Mouse (Mus musculus): ENCODE measurements at regions not wholly inside any gene's neighbourhood (a gene's known extent, or its start where the extent isn't known, plus 50 kb on each side); places are given as distances from the start of the nearest gene placed in this dataset.

DNA sequence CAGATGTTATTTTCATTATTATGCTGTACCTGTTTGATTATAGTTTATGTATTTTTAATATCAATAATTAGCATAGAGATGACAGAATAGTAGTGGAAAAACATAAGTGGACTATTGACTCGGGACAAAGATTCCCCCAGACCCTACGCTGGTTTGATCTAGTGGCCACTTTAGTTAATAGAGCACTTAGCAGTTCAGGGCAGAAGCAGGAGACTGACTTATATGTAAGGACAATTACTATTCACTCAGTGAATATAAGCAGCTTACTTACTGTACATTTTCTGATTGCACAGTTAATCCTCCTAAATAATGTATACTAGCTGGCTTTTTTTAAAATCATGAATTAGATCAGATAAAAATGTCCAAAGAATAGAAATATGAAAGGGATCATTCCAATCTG, 416.2 kb upstream of the Prmt6 start:
- no peaks in the 10 kb centered on the region for H3K36me3 ChIP-seq (ENCODE audit: control insufficient read depth, insufficient read depth, low read length)
- no peak overlapping the region for H3K4me3 ChIP-seq (ENCODE audit: low read depth, low read length)
- H3K4me2 ChIP-seq (ENCODE audit: low read length) = no peak overlapping the region
- no peak overlapping the region for H3K27ac ChIP-seq (ENCODE audit: low read depth)
- WGBS = 87% methylated on average over 2 of the region's 2 CpGs
- DNase-seq (ENCODE audit: low spot score) (no peak), ATAC-seq (replicated peaks; ENCODE audit: low FRiP score, low TSS enrichment, low read depth) (no peak)
- no peaks in the 10 kb centered on the region for H3K4me1 ChIP-seq (replicated peaks; ENCODE audit: control insufficient read depth, insufficient read depth, low read length)
- H3K9ac ChIP-seq (ENCODE audit: low read length) = no peak overlapping the region
- H3K27me3 ChIP-seq (replicated peaks; ENCODE audit: control insufficient read depth, insufficient read depth, low read length) = no peaks in the 10 kb centered on the region
- no peaks in the 10 kb centered on the region for H3K9me3 ChIP-seq (ENCODE audit: control insufficient read depth, low read length)

GRCm38 (mm10) chr3:110657495-110658105, 406.8 kb upstream of the Prmt6 start:
- no peak for DNase-seq (ENCODE audit: low spot score)
- Histone ChIP-seq H3K27ac (ENCODE audit: low read depth) (no peak overlapping the region), H3K9ac (ENCODE audit: low read length) (no peak overlapping the region), H3K36me3 (ENCODE audit: control insufficient read depth, insufficient read depth, low read length) (no peaks in the 10 kb centered on the region), H3K4me3 (ENCODE audit: low read depth, low read length) (no peak overlapping the region), H3K27me3 (replicated peaks; ENCODE audit: control insufficient read depth, insufficient read depth, low read length) (no peaks in the 10 kb centered on the region), H3K4me1 (replicated peaks; ENCODE audit: control insufficient read depth, insufficient read depth, low read length) (no peaks in the 10 kb centered on the region), H3K4me2 (ENCODE audit: low read length) (no peak overlapping the region), H3K9me3 (ENCODE audit: control insufficient read depth, low read length) (no peaks in the 10 kb centered on the region)
- no peak for ATAC-seq (replicated peaks; ENCODE audit: low FRiP score, low TSS enrichment, low read depth)
- WGBS = 83% methylated on average over 4 of the region's 4 CpGs

GRCm38 (mm10) chr3:110626326-110626725, 375.5 kb upstream of the Prmt6 start:
- H3K4me2 ChIP-seq (ENCODE audit: low read length) = no peak overlapping the region
- WGBS = 41% methylated on average over 3 of the region's 3 CpGs
- no peaks in the 10 kb centered on the region for H3K9me3 ChIP-seq (ENCODE audit: control insufficient read depth, low read length)
- H3K9ac ChIP-seq (ENCODE audit: low read length) = no peak overlapping the region
- no peaks in the 10 kb centered on the region for H3K4me1 ChIP-seq (replicated peaks; ENCODE audit: control insufficient read depth, insufficient read depth, low read length)
- no peaks in the 10 kb centered on the region for H3K36me3 ChIP-seq (ENCODE audit: control insufficient read depth, insufficient read depth, low read length)
- H3K4me3 ChIP-seq (ENCODE audit: low read depth, low read length) = no peak overlapping the region
- H3K27me3 ChIP-seq (replicated peaks; ENCODE audit: control insufficient read depth, insufficient read depth, low read length) = no peaks in the 10 kb centered on the region
- ATAC-seq (replicated peaks; ENCODE audit: low FRiP score, low TSS enrichment, low read depth) (no peak), DNase-seq (ENCODE audit: low spot score) (no peak)
- no peak overlapping the region for H3K27ac ChIP-seq (ENCODE audit: low read depth)

DNA sequence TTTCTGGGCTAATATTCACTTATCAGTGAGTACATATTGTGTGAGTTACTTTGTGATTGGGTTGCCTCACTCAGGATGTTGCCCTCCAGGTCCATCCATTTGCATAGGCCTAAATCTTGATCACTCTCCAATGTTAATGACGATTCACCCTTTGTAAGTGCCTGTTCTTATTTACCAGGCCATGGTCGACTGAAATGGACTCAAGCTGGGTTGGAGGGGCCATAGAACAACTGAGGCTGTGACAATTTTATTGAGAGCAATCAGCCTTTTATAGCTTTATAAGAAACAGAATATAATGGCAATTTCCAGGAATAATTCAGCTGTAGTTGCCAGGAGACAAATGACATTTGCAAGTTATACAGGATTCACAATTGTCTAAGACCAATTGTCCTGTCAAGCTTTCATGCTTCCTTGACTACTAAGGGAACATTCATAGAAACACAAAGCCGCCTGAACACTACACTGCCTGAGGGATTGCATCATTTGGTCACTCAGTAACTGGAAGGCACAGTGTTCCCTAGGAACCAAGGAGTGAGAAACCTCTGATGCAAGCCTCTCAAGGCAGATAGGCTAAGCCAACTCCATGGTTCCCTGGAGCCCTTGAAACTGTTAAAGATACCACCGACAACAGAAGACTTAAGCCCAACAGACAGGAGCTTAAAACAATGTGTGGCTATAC, 348.5 kb upstream of the Prmt6 start:
- 72% methylated on average over 4 of the region's 4 CpGs for WGBS
- no peaks in the 10 kb centered on the region for H3K9me3 ChIP-seq (ENCODE audit: control insufficient read depth, low read length)
- no peaks in the 10 kb centered on the region for H3K36me3 ChIP-seq (ENCODE audit: control insufficient read depth, insufficient read depth, low read length)
- no peak overlapping the region for H3K4me2 ChIP-seq (ENCODE audit: low read length)
- no peak for DNase-seq (ENCODE audit: low spot score)
- no peak overlapping the region for H3K9ac ChIP-seq (ENCODE audit: low read length)
- no peak overlapping the region for H3K4me3 ChIP-seq (ENCODE audit: low read depth, low read length)
- H3K27ac ChIP-seq (ENCODE audit: low read depth) = no peak overlapping the region
- H3K4me1 ChIP-seq (replicated peaks; ENCODE audit: control insufficient read depth, insufficient read depth, low read length) = no peaks in the 10 kb centered on the region
- no peaks in the 10 kb centered on the region for H3K27me3 ChIP-seq (replicated peaks; ENCODE audit: control insufficient read depth, insufficient read depth, low read length)
- no peak for ATAC-seq (replicated peaks; ENCODE audit: low FRiP score, low TSS enrichment, low read depth)

DNA sequence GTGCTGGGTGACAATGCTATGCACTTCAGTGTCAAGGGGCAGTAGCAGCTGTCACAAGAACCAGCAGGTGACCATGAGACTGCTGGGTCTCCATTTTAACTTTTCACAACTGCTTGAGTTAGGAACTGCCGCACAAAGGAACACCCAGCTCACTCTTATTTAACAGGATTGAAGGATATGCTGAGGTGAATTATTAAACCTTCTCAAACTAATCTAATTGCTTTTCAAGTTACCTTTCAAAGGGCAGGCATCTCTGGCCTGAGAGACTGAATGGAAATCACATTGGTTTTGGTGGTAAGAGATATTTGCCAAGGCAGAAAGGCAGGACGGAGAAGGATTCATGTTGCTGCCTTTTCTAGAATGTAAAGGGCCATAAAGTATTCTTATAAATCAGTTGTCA, 332.0 kb upstream of the Prmt6 start:
- no peaks in the 10 kb centered on the region for H3K36me3 ChIP-seq (ENCODE audit: control insufficient read depth, insufficient read depth, low read length)
- H3K4me2 ChIP-seq (ENCODE audit: low read length) = no peak overlapping the region
- no peak for ATAC-seq (replicated peaks; ENCODE audit: low FRiP score, low TSS enrichment, low read depth)
- no peaks in the 10 kb centered on the region for H3K4me1 ChIP-seq (replicated peaks; ENCODE audit: control insufficient read depth, insufficient read depth, low read length)
- H3K27ac ChIP-seq (ENCODE audit: low read depth) = no peak overlapping the region
- DNase-seq (ENCODE audit: low spot score) = no peak
- no peak overlapping the region for H3K4me3 ChIP-seq (ENCODE audit: low read depth, low read length)
- 77% methylated on average over 2 of the region's 2 CpGs for WGBS
- H3K9me3 ChIP-seq (ENCODE audit: control insufficient read depth, low read length) = no peaks in the 10 kb centered on the region
- H3K27me3 ChIP-seq (replicated peaks; ENCODE audit: control insufficient read depth, insufficient read depth, low read length) = no peaks in the 10 kb centered on the region
- no peak overlapping the region for H3K9ac ChIP-seq (ENCODE audit: low read length)

DNA sequence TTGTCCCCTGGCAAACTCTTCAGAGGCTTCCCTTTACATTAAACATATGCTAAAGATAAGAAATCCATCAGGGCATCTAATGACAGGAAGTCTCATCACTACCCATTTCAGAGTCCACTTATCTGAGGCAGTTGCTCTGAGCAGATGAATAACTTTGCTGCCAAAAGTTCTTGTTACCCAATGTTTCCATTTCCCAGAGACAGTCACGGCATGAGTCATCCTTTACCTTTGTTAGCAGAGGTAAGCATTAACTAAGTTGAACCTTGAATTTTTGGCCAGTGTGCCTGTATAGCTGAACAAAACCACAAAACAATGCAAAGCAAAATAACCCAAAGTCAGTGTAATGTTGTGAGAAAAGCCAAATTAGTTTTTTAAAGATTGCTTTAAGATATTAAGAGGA, 328.5 kb upstream of the Prmt6 start:
- H3K4me2 ChIP-seq (ENCODE audit: low read length) = no peak overlapping the region
- ATAC-seq (replicated peaks; ENCODE audit: low FRiP score, low TSS enrichment, low read depth) = no peak
- DNase-seq (ENCODE audit: low spot score) = no peak
- no peaks in the 10 kb centered on the region for H3K36me3 ChIP-seq (ENCODE audit: control insufficient read depth, insufficient read depth, low read length)
- H3K4me1 ChIP-seq (replicated peaks; ENCODE audit: control insufficient read depth, insufficient read depth, low read length) = no peaks in the 10 kb centered on the region
- no peaks in the 10 kb centered on the region for H3K9me3 ChIP-seq (ENCODE audit: control insufficient read depth, low read length)
- no peak overlapping the region for H3K4me3 ChIP-seq (ENCODE audit: low read depth, low read length)
- H3K27ac ChIP-seq (ENCODE audit: low read depth) = no peak overlapping the region
- WGBS = 74% methylated on average over 1 of the region's 1 CpGs
- H3K27me3 ChIP-seq (replicated peaks; ENCODE audit: control insufficient read depth, insufficient read depth, low read length) = no peaks in the 10 kb centered on the region
- no peak overlapping the region for H3K9ac ChIP-seq (ENCODE audit: low read length)

DNA sequence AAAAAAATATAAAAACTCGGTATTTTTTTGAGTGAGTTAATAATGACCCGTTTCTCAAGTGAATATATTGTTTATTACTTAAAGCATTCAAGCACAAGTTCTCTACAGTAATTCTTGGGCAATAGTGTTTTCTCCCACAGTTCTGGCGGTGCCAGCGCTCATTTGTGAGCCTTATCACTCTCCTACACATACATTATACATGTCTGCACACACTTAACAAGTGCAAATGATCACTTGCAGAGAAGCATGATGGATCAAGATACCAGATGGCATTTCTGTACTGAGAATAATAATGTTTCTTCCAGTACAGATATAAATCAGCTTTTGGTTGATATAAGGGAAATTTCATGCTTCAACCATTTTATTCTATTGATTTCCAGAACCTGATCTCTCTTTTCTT, 316.4 kb upstream of the Prmt6 start:
- no peak for DNase-seq (ENCODE audit: low spot score)
- Histone ChIP-seq H3K27me3 (replicated peaks; ENCODE audit: control insufficient read depth, insufficient read depth, low read length) (no peaks in the 10 kb centered on the region), H3K36me3 (ENCODE audit: control insufficient read depth, insufficient read depth, low read length) (no peaks in the 10 kb centered on the region), H3K4me3 (ENCODE audit: low read depth, low read length) (no peak overlapping the region), H3K27ac (ENCODE audit: low read depth) (no peak overlapping the region), H3K9me3 (ENCODE audit: control insufficient read depth, low read length) (no peaks in the 10 kb centered on the region), H3K4me1 (replicated peaks; ENCODE audit: control insufficient read depth, insufficient read depth, low read length) (no peaks in the 10 kb centered on the region), H3K4me2 (ENCODE audit: low read length) (no peak overlapping the region), H3K9ac (ENCODE audit: low read length) (no peak overlapping the region)
- 71% methylated on average over 4 of the region's 4 CpGs for WGBS
- ATAC-seq (replicated peaks; ENCODE audit: low FRiP score, low TSS enrichment, low read depth) = no peak

- no peaks in the 10 kb centered on the region for H3K4me1 ChIP-seq (replicated peaks; ENCODE audit: control insufficient read depth, insufficient read depth, low read length)
- no peak overlapping the region for H3K9ac ChIP-seq (ENCODE audit: low read length)
- WGBS = 81% methylated on average over 4 of the region's 4 CpGs
- no peaks in the 10 kb centered on the region for H3K27me3 ChIP-seq (replicated peaks; ENCODE audit: control insufficient read depth, insufficient read depth, low read length)
- no peak for DNase-seq (ENCODE audit: low spot score)
- no peaks in the 10 kb centered on the region for H3K9me3 ChIP-seq (ENCODE audit: control insufficient read depth, low read length)
- H3K4me3 ChIP-seq (ENCODE audit: low read depth, low read length) = no peak overlapping the region
- H3K27ac ChIP-seq (ENCODE audit: low read depth) = no peak overlapping the region
- no peak for ATAC-seq (replicated peaks; ENCODE audit: low FRiP score, low TSS enrichment, low read depth)
- no peaks in the 10 kb centered on the region for H3K36me3 ChIP-seq (ENCODE audit: control insufficient read depth, insufficient read depth, low read length)
- H3K4me2 ChIP-seq (ENCODE audit: low read length) = no peak overlapping the region
Measured at GRCm38 (mm10) chr3:110547326-110547725, 296.5 kb upstream of the Prmt6 start.

DNA sequence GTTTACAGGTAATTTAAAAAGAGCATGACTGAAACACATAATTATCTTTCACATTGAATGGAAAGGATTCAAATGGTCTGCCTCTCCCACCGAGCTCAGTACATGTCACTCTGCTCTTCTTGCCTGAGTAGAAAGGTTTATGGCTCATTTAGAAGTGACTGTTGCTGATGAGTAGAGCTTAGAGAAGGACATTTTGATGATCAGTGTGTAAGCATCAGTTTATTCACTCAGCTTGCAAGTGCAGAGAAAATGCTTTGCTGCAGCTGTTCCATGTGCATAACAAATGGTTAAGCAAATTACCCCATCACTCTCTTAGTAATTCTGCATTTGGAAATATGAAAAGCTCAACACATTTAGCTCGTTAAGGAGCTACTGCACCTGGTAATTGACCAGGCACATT, 287.5 kb upstream of the Prmt6 start:
- no peaks in the 10 kb centered on the region for H3K9me3 ChIP-seq (ENCODE audit: control insufficient read depth, low read length)
- no peak overlapping the region for H3K9ac ChIP-seq (ENCODE audit: low read length)
- no peak overlapping the region for H3K4me2 ChIP-seq (ENCODE audit: low read length)
- ATAC-seq (replicated peaks; ENCODE audit: low FRiP score, low TSS enrichment, low read depth) (no peak), DNase-seq (ENCODE audit: low spot score) (no peak)
- no peaks in the 10 kb centered on the region for H3K27me3 ChIP-seq (replicated peaks; ENCODE audit: control insufficient read depth, insufficient read depth, low read length)
- H3K36me3 ChIP-seq (ENCODE audit: control insufficient read depth, insufficient read depth, low read length) = no peaks in the 10 kb centered on the region
- 54% methylated on average over 2 of the region's 2 CpGs for WGBS
- H3K4me3 ChIP-seq (ENCODE audit: low read depth, low read length) = no peak overlapping the region
- no peak overlapping the region for H3K27ac ChIP-seq (ENCODE audit: low read depth)
- H3K4me1 ChIP-seq (replicated peaks; ENCODE audit: control insufficient read depth, insufficient read depth, low read length) = no peaks in the 10 kb centered on the region
